Mouse (Mus musculus) CH12.LX (cell line): ENCODE measurements around the gene Hnrnpa3. TPM values are rescaled to one million over a fixed set of nuclear protein-coding genes. Genes with fewer than 3 reads are reported as not detected.
A peak's percentile ranks its signal among the peaks of the same experiment; 100 is the strongest.

ENCODE experiments used
- DNase-seq: peaks from one replicate; pipeline ENCODE4 v3.0.0-alpha.2; 2013; ENCODE audit errors: extremely low read depth
- H3K27ac ChIP-seq: 2 replicates; pipeline ENCODE4 v1.5.1; 2012; ENCODE audit warnings: low read depth, mild to moderate bottlenecking, control low read depth, moderate library complexity; ENCODE audit not compliant: insufficient read depth
- H3K27me3 ChIP-seq: replicated peaks from 2 replicates; pipeline ENCODE3; 2012; ENCODE audit warnings: inconsistent platforms
- H3K36me3 ChIP-seq, 2 experiments: replicated peaks in 1 of 2; 2 replicates each; pipeline versions ENCODE3 to v1.6.1; 2012; ENCODE audit warnings: inconsistent platforms in 1 of 2, low read length in 1 of 2, mild to moderate bottlenecking in 1 of 2, mixed read lengths in 1 of 2, moderate library complexity in 1 of 2; ENCODE audit not compliant: control insufficient read depth in 1 of 2, insufficient read depth in 1 of 2
- H3K4me1 ChIP-seq, 2 experiments: 2 replicates each; pipeline ENCODE4 v1.6.1; 2012; ENCODE audit warnings: inconsistent platforms in 1 of 2, moderate library complexity in 1 of 2; ENCODE audit not compliant: insufficient read depth in 2 of 2, control insufficient read depth in 1 of 2
- H3K4me2 ChIP-seq: 2 replicates; pipeline ENCODE4 v1.6.1; 2012; ENCODE audit warnings: low read depth, mild to moderate bottlenecking, control low read depth; ENCODE audit not compliant: poor library complexity, insufficient read depth, severe bottlenecking
- H3K4me3 ChIP-seq, 3 experiments: fragments of 150-350 bp in 1 of 3; sonication (generic) in 1 of 3; replicated peaks in 1 of 3; 2 replicates each; pipeline versions ENCODE3 to v1.5.1; 2011 to 2012; ENCODE audit warnings: low read depth in 2 of 3, low read length in 2 of 3, mild to moderate bottlenecking in 2 of 3, moderate library complexity in 2 of 3, control low read depth in 1 of 3, improper control_type of control experiment in 1 of 3, inconsistent platforms in 1 of 3, mixed read lengths in 1 of 3; ENCODE audit not compliant: poor library complexity in 1 of 3
- H3K79me2 ChIP-seq: replicated peaks from 2 replicates; pipeline ENCODE4 v1.6.1; 2012; ENCODE audit warnings: mild to moderate bottlenecking, moderate library complexity; ENCODE audit not compliant: control insufficient read depth, poor library complexity, insufficient read depth, severe bottlenecking; ENCODE audit errors: extremely low read depth
- H3K9ac ChIP-seq: 2 replicates; pipeline ENCODE4 v1.6.1; 2012; ENCODE audit warnings: low read depth, mild to moderate bottlenecking, control low read depth, moderate library complexity; ENCODE audit not compliant: insufficient read depth
- H3K9me3 ChIP-seq: replicated peaks from 2 replicates; pipeline ENCODE3; 2012; ENCODE audit warnings: low read length, inconsistent platforms, mixed read lengths
- BHLHE40 ChIP-seq: IDR thresholded peaks from 2 replicates; pipeline ENCODE4 v1.6.1; 2011; ENCODE audit warnings: mild to moderate bottlenecking, low read depth, low read length, improper control_type of control experiment
- CHD1 ChIP-seq: IDR thresholded peaks from 2 replicates; pipeline ENCODE4 v1.6.1; 2012; ENCODE audit warnings: low read depth, low read length, improper control_type of control experiment, inconsistent platforms
- CHD2 ChIP-seq: IDR thresholded peaks from 2 replicates; pipeline ENCODE4 v1.6.1; 2011; ENCODE audit warnings: low read length, improper control_type of control experiment
- CTCF ChIP-seq, 2 experiments: IDR thresholded peaks in 1 of 2; conservative IDR thresholded peaks in 1 of 2; 2 replicates each; pipeline ENCODE4 v1.5.1; 2011 to 2012; ENCODE audit warnings: low read depth in 2 of 2, low read length in 2 of 2, improper control_type of control experiment in 1 of 2, inconsistent platforms in 1 of 2, mild to moderate bottlenecking in 1 of 2, moderate library complexity in 1 of 2
- E2F4 ChIP-seq: IDR thresholded peaks from 2 replicates; pipeline ENCODE4 v1.6.1; 2011; ENCODE audit warnings: low read depth, low read length, improper control_type of control experiment; ENCODE audit not compliant: insufficient replicate concordance
- ETS1 ChIP-seq: conservative IDR thresholded peaks from 2 replicates; pipeline ENCODE4 v1.6.1; 2012; ENCODE audit warnings: low read depth, mild to moderate bottlenecking, inconsistent platforms, low read length, improper control_type of control experiment, moderate library complexity
- GABPA ChIP-seq: IDR thresholded peaks from 2 replicates; pipeline ENCODE4 v1.6.1; 2012; ENCODE audit warnings: low read depth, low read length, improper control_type of control experiment, inconsistent platforms; ENCODE audit not compliant: insufficient replicate concordance
- KAT2A ChIP-seq: IDR thresholded peaks from 2 replicates; pipeline ENCODE4 v1.6.1; 2012; ENCODE audit warnings: low read length, improper control_type of control experiment, inconsistent platforms; ENCODE audit not compliant: insufficient replicate concordance
- MAFK ChIP-seq: IDR thresholded peaks from 2 replicates; pipeline ENCODE4 v1.6.1; 2011; ENCODE audit warnings: low read length, improper control_type of control experiment; ENCODE audit not compliant: insufficient replicate concordance
- MAX ChIP-seq: IDR thresholded peaks from 2 replicates; pipeline ENCODE4 v1.6.1; 2011; ENCODE audit warnings: low read length, improper control_type of control experiment
- MAZ ChIP-seq: IDR thresholded peaks from 2 replicates; pipeline ENCODE4 v1.6.1; 2012; ENCODE audit warnings: low read depth, mild to moderate bottlenecking, inconsistent platforms, low read length, improper control_type of control experiment, moderate library complexity
- MEF2A ChIP-seq: IDR thresholded peaks from 2 replicates; pipeline ENCODE4 v1.6.1; 2014; ENCODE audit warnings: low read depth, mild to moderate bottlenecking, inconsistent platforms, low read length, improper control_type of control experiment, borderline replicate concordance
- MYC ChIP-seq: IDR thresholded peaks from 2 replicates; pipeline ENCODE4 v1.6.1; 2011; ENCODE audit warnings: low read depth, mild to moderate bottlenecking, improper control_type of control experiment, low read length
- NRF1 ChIP-seq: IDR thresholded peaks from 2 replicates; pipeline ENCODE4 v1.6.1; 2014; ENCODE audit warnings: low read depth, mild to moderate bottlenecking, inconsistent platforms, low read length, improper control_type of control experiment, moderate library complexity
- PAX5 ChIP-seq: IDR thresholded peaks from 2 replicates; pipeline ENCODE4 v1.6.1; 2012; ENCODE audit warnings: low read length, inconsistent platforms, mixed read lengths
- POLR2A ChIP-seq: IDR thresholded peaks from 2 replicates; pipeline ENCODE4 v1.6.1; 2011; ENCODE audit warnings: low read depth, mild to moderate bottlenecking, improper control_type of control experiment, low read length
- POLR2AphosphoS2 ChIP-seq: IDR thresholded peaks from 2 replicates; pipeline ENCODE4 v1.6.1; 2011; ENCODE audit warnings: low read depth, low read length, improper control_type of control experiment
- RAD21 ChIP-seq: IDR thresholded peaks from 2 replicates; pipeline ENCODE4 v1.6.1; 2011; ENCODE audit warnings: low read depth, mild to moderate bottlenecking, low read length, improper control_type of control experiment, moderate library complexity
- RCOR1 ChIP-seq: conservative IDR thresholded peaks from 2 replicates; pipeline ENCODE4 v1.6.1; 2012; ENCODE audit warnings: low read depth, mild to moderate bottlenecking, inconsistent platforms, low read length, improper control_type of control experiment
- SMC3 ChIP-seq: IDR thresholded peaks from 2 replicates; pipeline ENCODE4 v1.6.1; 2011; ENCODE audit warnings: low read depth, low read length, improper control_type of control experiment
- TBP ChIP-seq: conservative IDR thresholded peaks from 2 replicates; pipeline ENCODE4 v1.6.1; 2011; ENCODE audit warnings: low read depth, low read length, improper control_type of control experiment
- TCF12 ChIP-seq: IDR thresholded peaks from 2 replicates; pipeline ENCODE4 v1.6.1; 2014; ENCODE audit warnings: low read depth, mild to moderate bottlenecking, inconsistent platforms, low read length, improper control_type of control experiment
- UBTF ChIP-seq: IDR thresholded peaks from 2 replicates; pipeline ENCODE4 v1.6.1; 2012; ENCODE audit warnings: low read depth, mild to moderate bottlenecking, inconsistent platforms, low read length, improper control_type of control experiment, moderate library complexity
- USF2 ChIP-seq: conservative IDR thresholded peaks from 2 replicates; pipeline ENCODE4 v1.6.1; 2011; ENCODE audit warnings: low read depth, low read length, improper control_type of control experiment
- ZC3H11A ChIP-seq: IDR thresholded peaks from 2 replicates; pipeline ENCODE4 v1.6.1; 2012; ENCODE audit warnings: low read depth, mild to moderate bottlenecking, inconsistent platforms, low read length, improper control_type of control experiment
- ZKSCAN1 ChIP-seq: IDR thresholded peaks from 2 replicates; pipeline ENCODE4 v1.6.1; 2012; ENCODE audit warnings: low read depth, inconsistent platforms, low read length, improper control_type of control experiment, borderline replicate concordance
- ZMIZ1 ChIP-seq: IDR thresholded peaks from 2 replicates; pipeline ENCODE4 v1.6.1; 2012; ENCODE audit warnings: low read depth, mild to moderate bottlenecking, inconsistent platforms, low read length, improper control_type of control experiment
- ZNF384 ChIP-seq: IDR thresholded peaks from 2 replicates; pipeline ENCODE4 v1.6.1; 2012; ENCODE audit warnings: low read depth, low read length, improper control_type of control experiment, inconsistent platforms
- dilution Hi-C: fragments of 300-500 bp; cut with MboI; formaldehyde crosslinking; loops from 2 replicates; pipeline ENCODE4 v1.14.3; 2020; ENCODE audit warnings: low sequenced_read_pairs; ENCODE audit not compliant: extremely low pct_unique_long_range_greater_than_20kb, extremely low pct_ligation_motif_present
- in situ Hi-C: fragments of 300-500 bp; cut with MboI; formaldehyde crosslinking; loops from 3 replicates; pipeline ENCODE4 v1.14.3; 2019; ENCODE audit warnings: low sequenced_read_pairs, low pct_ligation_motif_present, low pct_unique_long_range_greater_than_20kb, mixed read lengths
- polyA plus RNA-seq: library from polyadenylated mRNA; unstranded; fragments of >175 nt; gene quantifications from 2 replicates; pipeline ENCODE4 v1.2.1, GENCODE M21; 2012; ENCODE audit warnings: low read depth; ENCODE audit not compliant: insufficient read length
- total RNA-seq, 2 experiments: library from RNA; depleted of rRNA; stranded (reverse); fragments of 300-350 nt in 1 of 2; fragments of >200 nt in 1 of 2; gene quantifications; 2 replicates each; pipeline ENCODE4 v1.2.3; 2012 to 2014

The Hnrnpa3 gene
- total and polyA plus RNA-seq, 3 experiments, result 83.1 to 373 (median 229) TPM

- H3K27me3 ChIP-seq, result no peaks in the 10 kb centered on the region
- H3K4me3 ChIP-seq, result no peak overlapping the region
- peak; percentile 38 for DNase-seq
- no peak overlapping the region for H3K9ac ChIP-seq
- no peaks in the 10 kb centered on the region for H3K9me3 ChIP-seq
- H3K4me1 ChIP-seq, result peaks cover 3 to 20% of the 10 kb centered on the region in 2 experiments; a peak in 3 of 4 replicates
- in situ Hi-C loops, result no loop called here
- TF ChIP-seq TBP (no peak), MYC (peak; percentile 58; the same call in 1 of the 2 replicates), E2F4 (no peak), RCOR1 (no peak), ZMIZ1 (no peak), NRF1 (no peak), CHD2 (no peak), ZKSCAN1 (no peak), USF2 (no peak), POLR2AphosphoS2 (no peak), GABPA (no peak), CTCF (conservative IDR thresholded peaks at IDR 0.05 in 1 of 2, IDR thresholded peaks at IDR 0.05 in 1 of 2; ENCODE audit: low read depth in 2 of 2, low read length in 2 of 2) (peak in 1 of 2 experiments; percentile 73; a peak in 2 of 4 replicates), SMC3 (peak; percentile 56), KAT2A (no peak), TCF12 (no peak), ZNF384 (no peak), UBTF (no peak), CHD1 (no peak), MAFK (no peak), BHLHE40 (peak; percentile 34), MEF2A (no peak), ETS1 (no peak), MAZ (no peak), RAD21 (peak; percentile 37), ZC3H11A (no peak), MAX (peak; percentile 60), PAX5 (no peak), POLR2A (no peak)
- TF ChIP-seq, all 38 proteins: peak for 6
- dilution Hi-C loops, result no loop called here
- no peaks in the 10 kb centered on the region for H3K79me2 ChIP-seq
- H3K4me2 ChIP-seq, result peak overlapping the region; percentile 30; the same call in 1 of the 2 replicates
- H3K36me3 ChIP-seq, result no peaks in the 10 kb centered on the region
- H3K27ac ChIP-seq, result peak overlapping the region; percentile 2; the same call in 1 of the 2 replicates
Observed at GRCm38 (mm10) chr2:75636261-75637054, 22.6 kb upstream of the Hnrnpa3 start.
